Mouse (Mus musculus): ENCODE results near the gene Dzank1. TPM values are rescaled to one million over a fixed set of nuclear protein-coding genes. Genes with fewer than 3 reads are reported as not detected.

Dzank1 gene
- total and polyA plus RNA-seq, 3 experiments, result 0.08 to 0.35 TPM; not detected in 1

GRCm38 (mm10) chr2:144489342-144489741, 37.9 kb downstream of the Dzank1 start:
- H3K27ac ChIP-seq (ENCODE audit: control insufficient read depth, low read depth, low read length), result no peak overlapping the region
- TF ChIP-seq MYC (IDR thresholded peaks at IDR 0.05; ENCODE audit: low read depth, low read length) (no peak), TAL1 (IDR thresholded peaks at IDR 0.05; ENCODE audit: low read length) (no peak), POLR2AphosphoS2 (IDR thresholded peaks at IDR 0.05; ENCODE audit: low read length) (no peak), JUND (IDR thresholded peaks at IDR 0.05; ENCODE audit: low read depth, low read length) (no peak), NRF1 (IDR thresholded peaks at IDR 0.05; ENCODE audit: insufficient read depth, low read depth, low read length, poor library complexity, severe bottlenecking) (no peak)
- DNase-seq (ENCODE audit: low read depth, low spot score), result no peak

GRCm38 (mm10) chr2:144487476-144487875, 39.7 kb downstream of the Dzank1 start:
- Histone ChIP-seq H3K9me3 (replicated peaks; ENCODE audit: insufficient read depth, low read length) (no peaks in the 10 kb centered on the region), H3K27me3 (ENCODE audit: control insufficient read depth in 1 of 2, insufficient read depth in 2 of 2, low read length in 2 of 2) (no peaks in the 10 kb centered on the region), H3K36me3 (ENCODE audit: control insufficient read depth in 1 of 2, insufficient read depth in 2 of 2, low read length in 2 of 2) (no peaks in the 10 kb centered on the region), H3K4me3 (ENCODE audit: control insufficient read depth in 1 of 2, insufficient read depth in 1 of 2, low read depth in 2 of 2, low read length in 2 of 2) (no peak overlapping the region), H3K79me2 (ENCODE audit: control insufficient read depth, insufficient read depth, low read length, poor library complexity) (no peaks in the 10 kb centered on the region), H3K27ac (ENCODE audit: control insufficient read depth, low read depth, low read length) (no peak overlapping the region), H3K4me1 (ENCODE audit: control insufficient read depth in 1 of 2, insufficient read depth in 2 of 2, low read length in 2 of 2) (no peaks in the 10 kb centered on the region), H3K9ac (ENCODE audit: control insufficient read depth, low read depth, low read length, poor library complexity, severe bottlenecking) (no peak overlapping the region)
- no peak for DNase-seq (ENCODE audit: low read depth, low spot score)
- TF ChIP-seq MAFK (IDR thresholded peaks at IDR 0.05; ENCODE audit: borderline replicate concordance, low read depth, low read length), result no peak
- TF ChIP-seq ZKSCAN1 (IDR thresholded peaks at IDR 0.05; ENCODE audit: low read depth, low read length), result no peak
- TF ChIP-seq MXI1 (IDR thresholded peaks at IDR 0.05; ENCODE audit: low read depth, low read length), result no peak
- TF ChIP-seq MEF2A (IDR thresholded peaks at IDR 0.05; ENCODE audit: extremely low read depth, insufficient replicate concordance, low read depth, low read length, poor library complexity, severe bottlenecking), result no peak

More at GRCm38 (mm10) chr2:144489342-144489741, 37.9 kb downstream of the Dzank1 start:
- Histone ChIP-seq H3K4me3 (ENCODE audit: control insufficient read depth in 1 of 2, insufficient read depth in 1 of 2, low read depth in 2 of 2, low read length in 2 of 2) (no peak overlapping the region), H3K4me1 (ENCODE audit: control insufficient read depth in 1 of 2, insufficient read depth in 2 of 2, low read length in 2 of 2) (no peaks in the 10 kb centered on the region), H3K9ac (ENCODE audit: control insufficient read depth, low read depth, low read length, poor library complexity, severe bottlenecking) (no peak overlapping the region), H3K27me3 (ENCODE audit: control insufficient read depth in 1 of 2, insufficient read depth in 2 of 2, low read length in 2 of 2) (no peaks in the 10 kb centered on the region), H3K36me3 (ENCODE audit: control insufficient read depth in 1 of 2, insufficient read depth in 2 of 2, low read length in 2 of 2) (no peaks in the 10 kb centered on the region), H3K9me3 (replicated peaks; ENCODE audit: insufficient read depth, low read length) (no peaks in the 10 kb centered on the region), H3K79me2 (ENCODE audit: control insufficient read depth, insufficient read depth, low read length, poor library complexity) (no peaks in the 10 kb centered on the region)

- no peaks in the 10 kb centered on the region for H3K79me2 ChIP-seq (ENCODE audit: control insufficient read depth, insufficient read depth, low read length, poor library complexity)
- no peak overlapping the region for H3K9ac ChIP-seq (ENCODE audit: control insufficient read depth, low read depth, low read length, poor library complexity, severe bottlenecking)
- no peaks in the 10 kb centered on the region for H3K27me3 ChIP-seq (ENCODE audit: control insufficient read depth in 1 of 2, insufficient read depth in 2 of 2, low read length in 2 of 2)
- no peaks in the 10 kb centered on the region for H3K9me3 ChIP-seq (replicated peaks; ENCODE audit: insufficient read depth, low read length)
- no peak overlapping the region for H3K4me3 ChIP-seq (ENCODE audit: control insufficient read depth in 1 of 2, insufficient read depth in 1 of 2, low read depth in 2 of 2, low read length in 2 of 2)
- H3K36me3 ChIP-seq (ENCODE audit: control insufficient read depth in 1 of 2, insufficient read depth in 2 of 2, low read length in 2 of 2), result no peaks in the 10 kb centered on the region
- TF ChIP-seq EP300 (IDR thresholded peaks at IDR 0.05; ENCODE audit: low read depth in 1 of 2, low read length in 2 of 2) (no peak), TBP (IDR thresholded peaks at IDR 0.05; ENCODE audit: low read depth, low read length) (no peak), TAL1 (IDR thresholded peaks at IDR 0.05; ENCODE audit: low read length) (no peak), BHLHE40 (IDR thresholded peaks at IDR 0.05; ENCODE audit: borderline replicate concordance, low read depth, low read length) (no peak), MYB (IDR thresholded peaks at IDR 0.05; ENCODE audit: low read depth, low read length) (no peak), MXI1 (IDR thresholded peaks at IDR 0.05; ENCODE audit: low read depth, low read length) (no peak), POLR2A (IDR thresholded peaks at IDR 0.05; ENCODE audit: control insufficient read depth in 1 of 2, insufficient read depth in 1 of 2, low read depth in 1 of 2, low read length in 2 of 2, poor library complexity in 1 of 2) (no peak), ZC3H11A (IDR thresholded peaks at IDR 0.05; ENCODE audit: low read depth, low read length) (no peak), MAX (IDR thresholded peaks at IDR 0.05; ENCODE audit: low read length) (no peak), POLR2AphosphoS2 (IDR thresholded peaks at IDR 0.05; ENCODE audit: low read length) (no peak), MAFK (IDR thresholded peaks at IDR 0.05; ENCODE audit: borderline replicate concordance, low read depth, low read length) (no peak), RAD21 (IDR thresholded peaks at IDR 0.05; ENCODE audit: low read depth, low read length) (no peak), KAT2A (conservative IDR thresholded peaks at IDR 0.05; ENCODE audit: low read depth, low read length) (no peak), TCF12 (IDR thresholded peaks at IDR 0.05; ENCODE audit: low read depth, low read length) (no peak)
- H3K27ac ChIP-seq (ENCODE audit: control insufficient read depth, low read depth, low read length), result no peak overlapping the region
- DNase-seq (ENCODE audit: low read depth, low spot score), result no peak
- no peaks in the 10 kb centered on the region for H3K4me1 ChIP-seq (ENCODE audit: control insufficient read depth in 1 of 2, insufficient read depth in 2 of 2, low read length in 2 of 2)
Measured at GRCm38 (mm10) chr2:144485439-144485838, 41.8 kb downstream of the Dzank1 start.
